Mouse (Mus musculus) hindbrain, postnatal 0 days (tissue): ENCODE measurements around the gene Anks1b. TPM values are rescaled to one million over a fixed set of nuclear protein-coding genes. Genes with fewer than 3 reads are reported as not detected.

ENCODE experiments used
- ATAC-seq: fragments of 200-750 bp; cut with Nextera tagmentation; 2 replicates; pipeline ENCODE4 v1.8.0; 2017; ENCODE audit warnings: mild to moderate bottlenecking, moderate TSS enrichment, moderate library complexity
- DNase-seq: peaks from one replicate; pipeline ENCODE4 v3.0.0-alpha.2; 2015; ENCODE audit warnings: low spot score
- H3K27ac ChIP-seq: fragments of 300-500 bp; sonication (generic); 2 replicates; pipeline ENCODE4 v1.5.1; 2014; ENCODE audit warnings: mild to moderate bottlenecking
- H3K27me3 ChIP-seq: fragments of 300-500 bp; sonication (generic); 2 replicates; pipeline ENCODE4 v1.6.1; 2014; ENCODE audit warnings: low read length, mixed read lengths; ENCODE audit not compliant: insufficient read depth
- H3K36me3 ChIP-seq: fragments of 300-500 bp; sonication (generic); 2 replicates; pipeline ENCODE4 v1.6.1; 2014; ENCODE audit warnings: low read length, mixed read lengths; ENCODE audit not compliant: insufficient read depth
- H3K4me1 ChIP-seq: fragments of 300-500 bp; sonication (generic); 2 replicates; pipeline ENCODE4 v1.6.1; 2014; ENCODE audit warnings: antibody characterized with exemption, low read length, mixed read lengths; ENCODE audit not compliant: insufficient read depth
- H3K4me2 ChIP-seq: fragments of 300-500 bp; sonication (generic); 2 replicates; pipeline ENCODE4 v1.6.1; 2014; ENCODE audit warnings: low read depth, mild to moderate bottlenecking, low read length, moderate library complexity, mixed read lengths
- H3K4me3 ChIP-seq: fragments of 300-500 bp; sonication (generic); 2 replicates; pipeline ENCODE4 v1.5.1; 2014; ENCODE audit warnings: low read length
- H3K9ac ChIP-seq: fragments of 300-500 bp; sonication (generic); replicated peaks from 2 replicates; pipeline ENCODE4 v1.6.1; 2014; ENCODE audit warnings: mild to moderate bottlenecking, low read length, moderate library complexity, mixed read lengths
- H3K9me3 ChIP-seq: fragments of 300-500 bp; sonication (generic); 2 replicates; pipeline ENCODE4 v1.6.1; 2016; ENCODE audit warnings: low read length, mixed read lengths
- CTCF ChIP-seq: IDR thresholded peaks from 2 replicates; pipeline ENCODE4 v1.5.1; 2016; ENCODE audit warnings: antibody characterized with exemption, control low read depth, low read depth
- WGBS: fragments of 180-500 bp; shearing (Covaris S2); extraction: QIAGEN DNeasy Blood & Tissue Kit; methylation state at CpG from one replicate; pipeline ENCODE4 v1.1.7; 2014; 5-methylcytosine and 5-hydroxymethylcytosine counted together
- polyA plus RNA-seq: library from polyadenylated mRNA; unstranded; fragments of >200 nt; fragmentation: Nextera tagmentation; extraction: Ambion mirVana; gene quantifications from 2 replicates; pipeline ENCODE4 v1.2.1, GENCODE M21; 2015
- total RNA-seq: library from RNA; depleted of rRNA; stranded (reverse); fragments of >200 nt; gene quantifications from 2 replicates; pipeline ENCODE4 v1.2.3, GENCODE M21; 2014

Gene Anks1b
- total and polyA plus RNA-seq, 2 experiments from 2014 or later: 104 to 156 TPM

DNA sequence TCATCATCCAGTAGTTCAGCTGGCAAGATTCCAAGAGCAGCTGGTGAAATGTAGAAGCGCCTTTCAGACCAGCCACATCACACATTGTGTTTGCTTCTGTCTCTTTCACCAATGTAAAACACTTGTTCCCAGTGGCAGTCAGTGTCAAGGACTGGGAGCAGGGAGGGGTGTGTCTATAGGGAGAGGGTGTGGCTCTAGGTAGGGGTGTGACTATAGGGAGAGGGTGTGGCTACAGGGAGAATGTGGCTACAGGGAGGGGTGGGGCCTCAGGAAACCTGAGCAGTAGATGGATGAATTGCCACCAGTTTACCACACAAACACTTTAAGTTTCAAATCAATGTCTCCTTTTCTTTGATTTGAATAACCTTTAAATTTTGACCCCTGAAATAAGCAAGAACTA is 634.3 kb downstream of the Anks1b start:
- Histone ChIP-seq H3K36me3 (no peaks in the 10 kb centered on the region), H3K4me2 (no peak overlapping the region), H3K27me3 (no peaks in the 10 kb centered on the region), H3K4me1 (no peaks in the 10 kb centered on the region), H3K27ac (no peak overlapping the region), H3K9ac (no peak overlapping the region), H3K9me3 (no peaks in the 10 kb centered on the region), H3K4me3 (no peak overlapping the region)
- DNase-seq: no peak
- 59% methylated on average over 1 of the region's 1 CpGs for WGBS
- no peak for TF ChIP-seq CTCF
- no peak for ATAC-seq

DNA sequence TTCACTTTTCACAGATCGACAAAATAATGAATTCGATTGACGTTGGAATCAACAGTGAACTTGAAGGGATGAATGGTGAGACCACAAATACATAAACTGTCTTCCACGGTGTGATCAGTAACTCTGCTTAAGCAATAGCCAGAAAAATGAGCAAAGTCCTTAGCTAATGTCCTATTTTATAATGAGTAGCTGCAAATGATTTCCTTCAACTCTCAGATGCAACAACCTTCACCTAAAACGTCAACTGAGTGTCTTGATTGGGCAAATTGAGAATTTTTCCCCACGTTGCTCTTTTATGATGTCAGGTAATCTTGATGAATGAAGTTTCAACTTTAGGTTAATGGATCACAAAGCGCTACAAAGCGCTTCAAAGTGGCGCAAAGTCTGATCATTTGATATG is 639.5 kb downstream of the Anks1b start:
- H3K27me3 ChIP-seq: no peaks in the 10 kb centered on the region
- ATAC-seq (no peak), DNase-seq (no peak)
- no peak overlapping the region for H3K4me2 ChIP-seq
- no peaks in the 10 kb centered on the region for H3K36me3 ChIP-seq
- 86% methylated on average over 9 of the region's 9 CpGs for WGBS
- H3K27ac ChIP-seq: no peak overlapping the region
- TF ChIP-seq CTCF: no peak
- H3K9me3 ChIP-seq: no peaks in the 10 kb centered on the region
- no peak overlapping the region for H3K9ac ChIP-seq
- no peak overlapping the region for H3K4me3 ChIP-seq
- H3K4me1 ChIP-seq: no peaks in the 10 kb centered on the region

DNA sequence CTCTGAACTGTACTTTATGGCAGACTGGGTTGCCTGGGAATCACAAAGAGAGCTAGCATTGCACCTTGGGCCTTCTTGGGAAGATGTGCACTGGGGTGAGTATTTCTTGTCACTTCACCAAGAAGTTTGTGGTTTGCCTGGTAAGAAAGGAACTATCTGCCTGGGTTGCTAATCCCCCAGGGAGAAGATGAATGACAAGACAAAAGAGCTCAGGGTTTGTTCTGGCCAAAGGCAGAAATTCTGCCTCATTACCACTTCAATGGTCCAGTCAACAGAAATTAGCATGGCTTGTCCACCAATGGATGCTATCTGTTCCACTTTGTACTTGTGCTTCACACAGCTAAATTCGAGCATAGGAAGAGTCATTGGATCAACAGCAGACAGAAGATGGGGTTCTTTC is 658.5 kb downstream of the Anks1b start:
- DNase-seq: peak; percentile 35
- TF ChIP-seq CTCF: no peak
- Histone ChIP-seq H3K4me1 (no peaks in the 10 kb centered on the region), H3K9ac (no peak overlapping the region), H3K4me2 (no peak overlapping the region), H3K4me3 (no peak overlapping the region), H3K27ac (no peak overlapping the region), H3K27me3 (no peaks in the 10 kb centered on the region), H3K9me3 (no peaks in the 10 kb centered on the region), H3K36me3 (no peaks in the 10 kb centered on the region)
- ATAC-seq: peak; percentile 73
- 13% methylated on average over 1 of the region's 1 CpGs for WGBS

DNA sequence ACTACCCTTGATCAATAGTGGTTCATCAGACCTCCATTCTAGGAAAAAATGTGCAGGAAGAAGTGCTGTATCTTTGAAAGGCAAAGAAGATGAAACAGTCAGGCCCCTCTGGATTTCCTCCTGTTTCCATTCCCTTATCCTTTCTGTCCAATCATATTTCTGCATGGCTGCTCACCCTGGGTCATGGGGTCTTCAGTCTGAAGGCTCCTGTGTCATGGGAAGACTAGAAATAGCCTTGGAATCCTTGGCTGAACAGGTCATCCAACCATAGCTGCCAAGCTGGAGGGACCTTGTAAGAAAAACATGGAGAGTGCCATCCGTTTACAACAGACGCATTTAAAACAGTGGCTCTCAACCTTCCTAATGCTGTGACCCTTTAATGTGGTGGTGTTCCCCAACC is 662.1 kb downstream of the Anks1b start:
- no peak overlapping the region for H3K4me3 ChIP-seq
- H3K27me3 ChIP-seq: no peaks in the 10 kb centered on the region
- no peak overlapping the region for H3K4me2 ChIP-seq
- H3K36me3 ChIP-seq: no peaks in the 10 kb centered on the region
- DNase-seq (no peak), ATAC-seq (no peak)
- H3K4me1 ChIP-seq: no peaks in the 10 kb centered on the region
- H3K27ac ChIP-seq: no peak overlapping the region
- no peak overlapping the region for H3K9ac ChIP-seq
- 91% methylated on average over 2 of the region's 2 CpGs for WGBS
- no peak for TF ChIP-seq CTCF
- no peaks in the 10 kb centered on the region for H3K9me3 ChIP-seq

GRCm38 (mm10) chr10:90546635-90547034 is 673.3 kb downstream of the Anks1b start:
- ATAC-seq: no peak
- Histone ChIP-seq H3K4me3 (no peak overlapping the region), H3K27me3 (no peaks in the 10 kb centered on the region), H3K9ac (no peak overlapping the region), H3K27ac (no peak overlapping the region), H3K4me1 (no peaks in the 10 kb centered on the region), H3K4me2 (no peak overlapping the region), H3K9me3 (no peaks in the 10 kb centered on the region), H3K36me3 (no peaks in the 10 kb centered on the region)
- WGBS: 36% methylated on average over 3 of the region's 3 CpGs
- DNase-seq: no peak
- no peak for TF ChIP-seq CTCF

GRCm38 (mm10) chr10:90562906-90563305 is 689.6 kb downstream of the Anks1b start:
- H3K27me3 ChIP-seq: no peaks in the 10 kb centered on the region
- WGBS: 72% methylated on average over 7 of the region's 7 CpGs
- no peaks in the 10 kb centered on the region for H3K4me1 ChIP-seq
- H3K9ac ChIP-seq: no peak overlapping the region
- H3K4me2 ChIP-seq: no peak overlapping the region
- H3K9me3 ChIP-seq: no peaks in the 10 kb centered on the region
- DNase-seq (no peak), ATAC-seq (no peak)
- TF ChIP-seq CTCF: no peak
- H3K4me3 ChIP-seq: no peak overlapping the region
- H3K36me3 ChIP-seq: no peaks in the 10 kb centered on the region
- H3K27ac ChIP-seq: no peak overlapping the region

GRCm38 (mm10) chr10:90576191-90577098 is 703.1 kb downstream of the Anks1b start:
- H3K4me1 ChIP-seq: no peaks in the 10 kb centered on the region
- peak; percentile 84 for DNase-seq
- H3K4me2 ChIP-seq: peak overlapping the region; percentile 80
- H3K4me3 ChIP-seq: peak overlapping the region; percentile 49
- no peak for TF ChIP-seq CTCF
- H3K27ac ChIP-seq: peak overlapping the region; percentile 83
- 7% methylated on average over 29 of the region's 29 CpGs for WGBS
- no peaks in the 10 kb centered on the region for H3K36me3 ChIP-seq
- ATAC-seq: peak; percentile 97
- H3K27me3 ChIP-seq: no peaks in the 10 kb centered on the region
- peak overlapping the region; percentile 62 for H3K9ac ChIP-seq
- no peaks in the 10 kb centered on the region for H3K9me3 ChIP-seq
